Mouse (Mus musculus) midbrain, embryonic 10.5 days (tissue): ENCODE data around the gene Tas2r115. TPM values are rescaled to one million over a fixed set of nuclear protein-coding genes. Genes with fewer than 3 reads are reported as not detected.
"Not testable (repeated sequence)": the region's sequence is repeated elsewhere in the genome, so short reads cannot be mapped to it uniquely, and the experiment has no call there.

ENCODE experiments used
- DNase-seq: peaks from one replicate; pipeline ENCODE4 v3.0.0-alpha.2; 2017; ENCODE audit warnings: low spot score
- H3K27ac ChIP-seq: fragments of 300-500 bp; sonication (generic); replicated peaks from 2 replicates; pipeline ENCODE4 v1.5.1; 2016; ENCODE audit warnings: mild to moderate bottlenecking
- H3K27me3 ChIP-seq: fragments of 300-500 bp; sonication (generic); 2 replicates; pipeline ENCODE4 v1.6.1; 2016; ENCODE audit warnings: low read depth, mild to moderate bottlenecking; ENCODE audit not compliant: poor library complexity, severe bottlenecking
- H3K36me3 ChIP-seq: fragments of 300-500 bp; sonication (generic); 2 replicates; pipeline ENCODE4 v1.6.1; 2016; ENCODE audit warnings: mild to moderate bottlenecking, moderate library complexity
- H3K4me1 ChIP-seq: fragments of 300-500 bp; sonication (generic); 2 replicates; pipeline ENCODE4 v1.6.1; 2016
- H3K4me3 ChIP-seq: fragments of 300-500 bp; sonication (generic); 2 replicates; pipeline ENCODE4 v1.5.1; 2016; ENCODE audit warnings: mild to moderate bottlenecking, moderate library complexity
- H3K9me3 ChIP-seq: fragments of 300-500 bp; sonication (generic); replicated peaks from 2 replicates; pipeline ENCODE4 v1.6.1; 2016; ENCODE audit warnings: mild to moderate bottlenecking
- WGBS: fragments of 180-500 bp; shearing (Covaris S2); methylation state at CpG from one replicate; pipeline ENCODE4 v1.1.7; 2016; 5-methylcytosine and 5-hydroxymethylcytosine counted together
- polyA plus RNA-seq: library from polyadenylated mRNA; unstranded; fragments of >200 nt; fragmentation: Nextera tagmentation; extraction: Ambion mirVana; gene quantifications from 2 replicates; pipeline ENCODE4 v1.2.1, GENCODE M21; 2016

Tas2r115 gene
- not detected in 2 replicates for polyA plus RNA-seq

DNA sequence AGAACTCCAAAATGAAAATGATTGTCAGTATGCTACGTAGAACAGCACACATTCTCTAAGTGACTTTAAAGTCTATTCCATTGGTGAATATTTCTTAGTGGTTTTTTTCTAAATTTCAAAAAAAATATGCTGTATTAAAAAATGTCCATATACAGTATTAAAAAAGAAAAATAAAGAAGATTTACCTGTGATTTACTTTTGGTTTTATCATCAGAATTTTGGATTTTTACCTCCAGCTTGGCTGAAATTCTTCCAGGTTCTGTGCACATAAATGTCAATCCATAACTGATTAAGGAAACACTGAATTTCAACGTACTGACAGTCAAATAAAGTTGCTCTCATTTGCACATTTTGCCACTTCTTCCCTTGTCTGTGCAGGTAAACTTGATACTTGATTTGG, at the start of gene Tas2r115:
Tas2r115 (minus strand) TSS at position 101 of the 400 bp plus-strand sequence.
- Histone ChIP-seq H3K27me3 (no peaks in the 10 kb centered on the region), H3K36me3 (no peaks in the 10 kb centered on the region), H3K4me1 (no peaks in the 10 kb centered on the region), H3K4me3 (no peak within 1 kb of the TSS), H3K27ac (no peak within 1 kb of the TSS), H3K9me3 (no peaks in the 10 kb centered on the region)
- 74% methylated on average over 2 of the region's 2 CpGs for WGBS
- DNase-seq = no peak

DNA sequence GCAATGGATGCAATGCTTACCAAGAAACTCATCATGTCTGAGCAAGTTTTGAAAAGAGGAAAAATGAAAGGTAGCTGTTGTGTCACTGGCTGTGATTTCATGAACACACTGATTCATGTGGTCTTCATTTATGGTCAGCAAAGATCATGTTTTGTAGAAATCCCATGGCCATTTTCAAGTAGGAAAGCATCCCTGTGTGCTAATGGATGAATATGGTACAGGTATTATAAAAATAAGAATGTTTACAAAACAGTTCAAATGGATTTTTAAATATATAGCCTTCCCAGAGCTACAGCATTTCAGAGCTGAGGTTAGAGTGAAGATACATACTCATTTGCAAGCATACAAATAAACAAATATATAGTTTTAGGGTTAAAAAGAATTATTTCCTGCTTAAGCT, 40.2 kb upstream of the Tas2r115 start, which contains the start of gene Tas2r136:
Tas2r136 (minus strand) TSS at position 101 of the 400 bp plus-strand sequence.
- H3K27ac ChIP-seq = no peak within 1 kb of the TSS
- no peaks in the 10 kb centered on the region for H3K27me3 ChIP-seq
- H3K4me1 ChIP-seq = no peaks in the 10 kb centered on the region
- H3K36me3 ChIP-seq = no peaks in the 10 kb centered on the region
- H3K9me3 ChIP-seq = no peaks in the 10 kb centered on the region
- H3K4me3 ChIP-seq = no peak within 1 kb of the TSS
- DNase-seq = no peak

DNA sequence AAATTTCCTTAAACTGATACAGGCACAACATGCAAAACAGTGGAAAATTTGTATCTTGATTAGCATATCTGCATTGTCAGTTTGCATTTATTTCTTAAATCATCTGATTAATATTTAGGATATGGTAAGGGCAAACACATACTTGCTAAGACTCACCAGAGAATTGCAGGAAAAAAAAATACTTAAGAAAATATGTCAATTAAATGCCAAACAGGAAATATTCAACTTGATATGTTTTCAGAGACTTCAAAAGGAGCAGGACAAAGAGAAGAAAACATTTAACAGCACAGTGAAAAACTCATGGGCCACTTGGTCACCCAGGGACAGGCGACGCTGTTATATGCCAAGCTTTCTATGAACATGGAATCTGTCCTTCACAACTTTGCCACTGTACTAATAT, 24.0 kb upstream of the Tas2r115 start, which contains the start of gene Tas2r102:
Tas2r102 (plus strand) TSS at position 301 of the 400 bp plus-strand sequence.
- Histone ChIP-seq H3K36me3 (no peaks in the 10 kb centered on the region), H3K27me3 (no peaks in the 10 kb centered on the region), H3K27ac (no peak within 1 kb of the TSS), H3K4me3 (no peak within 1 kb of the TSS), H3K9me3 (no peaks in the 10 kb centered on the region), H3K4me1 (no peaks in the 10 kb centered on the region)
- 92% methylated on average over 2 of the region's 2 CpGs for WGBS
- DNase-seq = no peak

DNA sequence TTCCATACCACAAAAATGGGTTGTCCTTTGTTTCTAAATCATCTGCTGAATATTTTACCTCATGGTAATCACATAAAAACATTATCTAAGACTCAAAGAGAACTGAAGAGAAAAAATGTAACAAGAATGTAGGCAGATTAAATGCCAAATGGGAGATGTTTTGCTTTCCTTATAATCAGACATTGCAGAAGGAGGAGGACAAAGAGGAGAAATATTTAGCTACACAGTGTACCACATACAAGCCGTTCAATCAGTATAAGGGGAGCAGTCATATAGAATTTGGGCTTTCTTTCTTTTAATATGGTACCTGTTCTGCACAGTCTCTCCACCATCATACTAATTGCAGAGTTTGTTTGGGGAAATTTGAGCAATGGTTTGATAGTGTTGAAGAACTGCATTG, 16.6 kb upstream of the Tas2r115 start, which contains the start of gene Tas2r124:
Tas2r124 (plus strand) TSS at position 301 of the 400 bp plus-strand sequence.
- no peak for DNase-seq
- H3K4me1 ChIP-seq = no peaks in the 10 kb centered on the region
- H3K9me3 ChIP-seq = no peaks in the 10 kb centered on the region
- H3K4me3 ChIP-seq = no peak within 1 kb of the TSS
- no peaks in the 10 kb centered on the region for H3K36me3 ChIP-seq
- WGBS = 85% methylated on average over 1 of the region's 1 CpGs
- H3K27ac ChIP-seq = no peak within 1 kb of the TSS
- no peaks in the 10 kb centered on the region for H3K27me3 ChIP-seq

DNA sequence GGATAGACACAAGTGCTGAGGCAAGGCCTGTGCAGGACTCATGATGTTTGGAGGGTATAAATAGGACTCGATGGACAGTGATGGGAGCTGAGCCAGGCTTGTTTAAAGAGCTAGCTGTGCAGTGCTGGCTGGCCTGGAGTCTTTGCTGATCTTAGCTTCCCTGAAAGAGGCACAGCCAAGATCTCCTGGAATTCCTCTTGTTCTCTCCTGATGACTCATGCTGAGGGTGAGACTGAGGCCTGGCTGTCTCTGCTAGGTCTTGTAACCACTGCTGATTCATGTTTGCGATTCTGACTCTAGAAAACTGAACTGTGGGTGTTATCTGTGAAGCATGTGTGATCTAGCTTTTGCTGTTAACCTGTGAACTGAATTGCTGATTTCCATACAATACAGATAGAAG, 12.4 kb upstream of the Tas2r115 start:
- H3K4me1 ChIP-seq = no peaks in the 10 kb centered on the region
- no peaks in the 10 kb centered on the region for H3K27me3 ChIP-seq
- H3K27ac ChIP-seq = no peak overlapping the region
- no peak overlapping the region for H3K4me3 ChIP-seq
- 84% methylated on average over 2 of the region's 2 CpGs for WGBS
- no peaks in the 10 kb centered on the region for H3K36me3 ChIP-seq
- DNase-seq = no peak
- no peaks in the 10 kb centered on the region for H3K9me3 ChIP-seq

DNA sequence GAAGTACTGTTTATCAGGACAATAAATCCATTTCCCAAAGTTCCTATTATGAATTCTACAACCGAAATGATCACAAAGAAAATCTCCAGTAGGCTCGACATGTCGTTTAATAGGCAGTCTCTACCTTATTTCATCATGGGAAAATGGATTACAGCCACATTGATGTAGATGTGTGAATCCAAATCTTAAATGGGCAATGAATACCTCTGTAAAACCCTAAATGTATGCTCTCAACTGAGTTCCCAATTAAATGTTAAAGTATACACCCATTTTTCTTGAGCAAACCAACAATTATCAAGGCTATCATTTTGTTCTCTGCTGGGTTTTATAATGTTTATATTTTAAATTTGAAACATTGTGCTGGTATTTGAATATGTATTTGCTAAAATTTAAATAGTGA, 26.0 kb downstream of the Tas2r115 start, which contains the start of gene Tas2r122:
Tas2r122 (minus strand) TSS at position 101 of the 400 bp plus-strand sequence.
- no peaks in the 10 kb centered on the region for H3K4me1 ChIP-seq
- H3K36me3 ChIP-seq = no peaks in the 10 kb centered on the region
- no peaks in the 10 kb centered on the region; the same call in 1 of the 2 replicates for H3K9me3 ChIP-seq
- H3K4me3 ChIP-seq = no peak within 1 kb of the TSS
- no peaks in the 10 kb centered on the region for H3K27me3 ChIP-seq
- no peak for DNase-seq
- H3K27ac ChIP-seq = no peak within 1 kb of the TSS
- 87% methylated on average over 3 of the region's 3 CpGs for WGBS

DNA sequence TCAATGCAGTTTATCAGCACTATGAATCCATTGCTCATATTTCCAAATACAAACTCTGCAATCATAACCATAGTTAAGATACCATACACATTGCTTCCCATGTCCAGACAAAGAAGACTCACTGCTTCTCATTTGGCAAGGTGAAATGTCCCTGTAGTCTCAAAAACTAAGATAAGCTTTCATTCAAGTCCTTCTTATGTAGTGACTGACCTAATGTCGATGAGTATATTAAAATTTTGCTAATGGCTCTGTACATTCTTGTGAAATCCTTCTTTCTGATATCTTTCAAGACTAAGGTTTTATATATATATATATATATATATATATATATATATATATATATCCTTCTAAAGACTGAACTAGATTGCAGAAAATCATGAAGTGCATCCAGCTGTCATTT, 36.9 kb downstream of the Tas2r115 start, which contains the start of gene Tas2r121:
Tas2r121 (minus strand) TSS at position 101 of the 400 bp plus-strand sequence.
- H3K27me3 ChIP-seq = no peaks in the 10 kb centered on the region
- H3K4me1 ChIP-seq = no peaks in the 10 kb centered on the region
- 71% methylated on average over 1 of the region's 1 CpGs for WGBS
- no peaks in the 10 kb centered on the region for H3K36me3 ChIP-seq
- no peak for DNase-seq
- no peak within 1 kb of the TSS for H3K27ac ChIP-seq
- no peaks in the 10 kb centered on the region for H3K9me3 ChIP-seq
- no peak within 1 kb of the TSS for H3K4me3 ChIP-seq

DNA sequence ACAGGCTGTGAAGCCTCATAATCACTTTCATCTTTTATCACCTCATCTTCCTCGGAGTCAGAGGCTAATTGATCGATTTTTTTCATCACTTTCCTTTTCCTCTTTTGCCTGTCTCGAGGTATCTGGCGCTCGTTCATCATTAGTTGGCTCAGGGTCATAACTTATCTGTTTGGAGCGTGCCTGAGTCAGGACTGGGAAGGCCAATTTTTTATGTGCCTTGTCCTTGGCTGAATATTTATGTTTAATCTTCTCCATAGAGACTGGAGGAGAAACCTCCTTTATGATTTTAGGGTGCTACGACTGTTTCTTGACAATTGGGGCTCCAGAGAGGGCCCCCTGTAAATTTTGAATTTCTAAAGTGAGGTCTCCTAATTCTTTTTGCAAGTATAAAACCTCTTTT, 46.2 kb downstream of the Tas2r115 start:
- not testable (repeated sequence) for DNase-seq, H3K4me3 ChIP-seq, H3K4me1 ChIP-seq, H3K27ac ChIP-seq, H3K36me3 ChIP-seq, H3K27me3 ChIP-seq
- peaks cover 18% of the 10 kb centered on the region; the same call in 1 of the 2 replicates for H3K9me3 ChIP-seq
- 96% methylated on average over 7 of the region's 7 CpGs for WGBS

Other genes with a start within 250 kb of the Tas2r115 start
- not detected in 2 replicates for gene Prh1, start 168.2 kb downstream of the Tas2r115 start, polyA plus RNA-seq
- not detected in 2 replicates for gene Prp2, start 142.1 kb downstream of the Tas2r115 start, polyA plus RNA-seq
- gene A630073D07Rik, start 86.5 kb downstream of the Tas2r115 start, polyA plus RNA-seq = not detected in 2 replicates
- not detected in 2 replicates for gene Tas2r120, start 81.1 kb downstream of the Tas2r115 start, polyA plus RNA-seq
- gene Tas2r121, start 37.0 kb downstream of the Tas2r115 start, polyA plus RNA-seq = not detected in 2 replicates
- not detected in 2 replicates for gene Tas2r122, start 26.1 kb downstream of the Tas2r115 start, polyA plus RNA-seq
- not detected in 2 replicates for gene Tas2r124, start 16.7 kb upstream of the Tas2r115 start, polyA plus RNA-seq
- not detected in 2 replicates for gene Tas2r102, start 24.1 kb upstream of the Tas2r115 start, polyA plus RNA-seq
- gene Tas2r136, start 40.1 kb upstream of the Tas2r115 start, polyA plus RNA-seq = not detected in 2 replicates
- not detected in 2 replicates for gene Tas2r117, start 64.8 kb upstream of the Tas2r115 start, polyA plus RNA-seq
- not detected in 2 replicates for gene Tas2r123, start 109.1 kb upstream of the Tas2r115 start, polyA plus RNA-seq
- not detected in 2 replicates for gene Tas2r116, start 117.4 kb upstream of the Tas2r115 start, polyA plus RNA-seq
- gene Tas2r110, start 130.0 kb upstream of the Tas2r115 start, polyA plus RNA-seq = not detected in 2 replicates
- gene Tas2r113, start 155.0 kb upstream of the Tas2r115 start, polyA plus RNA-seq = not detected in 2 replicates
- not detected in 2 replicates for gene Tas2r125, start 171.6 kb upstream of the Tas2r115 start, polyA plus RNA-seq
- not detected in 2 replicates for gene Tas2r129, start 213.1 kb upstream of the Tas2r115 start, polyA plus RNA-seq
- gene Tas2r131, start 219.9 kb upstream of the Tas2r115 start, polyA plus RNA-seq = not detected in 2 replicates
- not detected in 2 replicates for gene Tas2r109, start 242.9 kb upstream of the Tas2r115 start, polyA plus RNA-seq